Mouse (Mus musculus) heart, embryonic 10.5 days (tissue): ENCODE measurements around the gene Tsfm. TPM values are rescaled to one million over a fixed set of nuclear protein-coding genes. Genes with fewer than 3 reads are reported as not detected.

Source experiments
- DNase-seq: peaks from one replicate; pipeline ENCODE4 v3.0.0-alpha.2; 2017; ENCODE audit warnings: low spot score
- H3K27ac ChIP-seq: fragments of 300-500 bp; sonication (generic); 2 replicates; pipeline ENCODE4 v1.5.1; 2016; ENCODE audit warnings: mild to moderate bottlenecking
- H3K27me3 ChIP-seq: fragments of 300-500 bp; sonication (generic); 2 replicates; pipeline ENCODE4 v1.6.1; 2016; ENCODE audit warnings: mild to moderate bottlenecking; ENCODE audit not compliant: poor library complexity, insufficient read depth, severe bottlenecking
- H3K36me3 ChIP-seq: fragments of 300-500 bp; sonication (generic); 2 replicates; pipeline ENCODE4 v1.6.1; 2016; ENCODE audit warnings: mild to moderate bottlenecking, moderate library complexity
- H3K4me1 ChIP-seq: fragments of 300-500 bp; sonication (generic); 2 replicates; pipeline ENCODE4 v1.6.1; 2016; ENCODE audit warnings: mild to moderate bottlenecking
- H3K4me3 ChIP-seq: fragments of 300-500 bp; sonication (generic); 2 replicates; pipeline ENCODE4 v1.5.1; 2016; ENCODE audit warnings: mild to moderate bottlenecking, moderate library complexity
- H3K9me3 ChIP-seq: fragments of 300-500 bp; sonication (generic); 2 replicates; pipeline ENCODE4 v1.6.1; 2016; ENCODE audit warnings: mild to moderate bottlenecking, moderate library complexity
- WGBS: fragments of 180-500 bp; shearing (Covaris S2); methylation state at CpG from one replicate; pipeline ENCODE4 v1.1.7; 2016; 5-methylcytosine and 5-hydroxymethylcytosine counted together
- polyA plus RNA-seq: library from polyadenylated mRNA; unstranded; fragments of >200 nt; fragmentation: Nextera tagmentation; extraction: Ambion mirVana; gene quantifications from 2 replicates; pipeline ENCODE4 v1.2.1, GENCODE M21; 2016

The Tsfm gene
- polyA plus RNA-seq, 1 experiment from 2014 or later, result 114 TPM

DNA sequence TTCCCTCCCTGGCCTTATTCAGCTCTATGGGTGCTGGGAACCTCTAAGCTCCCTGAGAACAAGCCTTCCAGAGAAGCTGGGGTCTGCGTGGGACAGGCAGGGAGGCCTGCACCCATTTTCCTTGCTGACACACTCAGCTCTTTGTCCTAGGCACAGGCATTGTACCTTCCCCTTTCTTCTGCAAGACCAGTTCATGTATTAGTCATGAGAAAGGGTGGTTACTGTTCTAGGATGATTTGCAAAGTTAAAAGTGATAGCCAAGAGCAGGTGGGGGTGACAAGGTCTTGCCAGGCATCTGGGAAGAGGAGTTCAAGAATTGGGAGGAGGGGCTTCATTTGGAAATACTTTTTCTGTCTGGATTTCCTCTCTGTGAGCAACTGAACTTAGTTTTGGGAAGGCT, 28.6 kb downstream of the Tsfm start:
- no peaks in the 10 kb centered on the region for H3K27me3 ChIP-seq
- no peak overlapping the region for H3K27ac ChIP-seq
- no peak for DNase-seq
- peaks cover 35% of the 10 kb centered on the region for H3K36me3 ChIP-seq
- no peak overlapping the region for H3K4me3 ChIP-seq
- 65% methylated on average over 1 of the region's 1 CpGs for WGBS
- no peaks in the 10 kb centered on the region; the same call in 1 of the 2 replicates for H3K4me1 ChIP-seq
- H3K9me3 ChIP-seq, result no peaks in the 10 kb centered on the region

DNA sequence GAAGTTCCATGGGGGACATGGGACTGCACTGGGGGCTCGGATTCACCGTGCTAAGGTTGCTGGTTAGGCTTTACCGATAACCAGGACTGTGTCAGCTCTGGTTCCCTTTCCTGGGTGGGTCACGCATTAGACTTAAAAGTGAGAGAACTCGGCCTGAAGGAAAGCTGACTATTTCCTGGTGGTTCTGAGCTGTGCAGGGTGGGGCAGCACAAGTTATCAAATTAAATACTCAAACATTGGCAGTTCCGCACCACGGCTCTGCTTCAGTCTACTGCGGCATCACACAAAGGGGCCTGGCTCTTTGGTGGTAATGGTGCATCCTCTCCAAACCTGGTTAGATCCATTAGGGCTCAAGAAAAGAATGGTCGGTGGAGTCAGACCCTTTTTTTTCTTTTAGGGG, 29.3 kb downstream of the Tsfm start:
- Histone ChIP-seq H3K9me3 (no peaks in the 10 kb centered on the region), H3K27ac (no peak overlapping the region), H3K27me3 (no peaks in the 10 kb centered on the region), H3K4me1 (no peaks in the 10 kb centered on the region; the same call in 1 of the 2 replicates), H3K4me3 (no peak overlapping the region), H3K36me3 (peaks cover 35% of the 10 kb centered on the region)
- DNase-seq, result no peak
- 86% methylated on average over 9 of the region's 9 CpGs for WGBS

- 92% methylated on average over 5 of the region's 5 CpGs for WGBS
- Histone ChIP-seq H3K27me3 (no peaks in the 10 kb centered on the region), H3K36me3 (peaks cover 43% of the 10 kb centered on the region), H3K27ac (no peak within 1 kb of the TSS), H3K4me3 (no peak within 1 kb of the TSS), H3K4me1 (no peaks in the 10 kb centered on the region; the same call in 1 of the 2 replicates), H3K9me3 (no peaks in the 10 kb centered on the region)
- DNase-seq, result no peak
Observed at GRCm38 (mm10) chr10:127000529-127000928, 30.1 kb downstream of the Tsfm start, which contains the start of gene Avil. Gene Avil (plus strand): TSS chr10:127000709.

GRCm38 (mm10) chr10:126997340-126998113, 33.1 kb downstream of the Tsfm start:
- no peak overlapping the region for H3K27ac ChIP-seq
- 75% methylated on average over 13 of the region's 13 CpGs for WGBS
- H3K36me3 ChIP-seq, result peaks cover 73% of the 10 kb centered on the region
- H3K27me3 ChIP-seq, result no peaks in the 10 kb centered on the region
- H3K4me1 ChIP-seq, result no peaks in the 10 kb centered on the region; the same call in 1 of the 2 replicates
- H3K9me3 ChIP-seq, result no peaks in the 10 kb centered on the region
- no peak for DNase-seq
- H3K4me3 ChIP-seq, result no peak overlapping the region

DNA sequence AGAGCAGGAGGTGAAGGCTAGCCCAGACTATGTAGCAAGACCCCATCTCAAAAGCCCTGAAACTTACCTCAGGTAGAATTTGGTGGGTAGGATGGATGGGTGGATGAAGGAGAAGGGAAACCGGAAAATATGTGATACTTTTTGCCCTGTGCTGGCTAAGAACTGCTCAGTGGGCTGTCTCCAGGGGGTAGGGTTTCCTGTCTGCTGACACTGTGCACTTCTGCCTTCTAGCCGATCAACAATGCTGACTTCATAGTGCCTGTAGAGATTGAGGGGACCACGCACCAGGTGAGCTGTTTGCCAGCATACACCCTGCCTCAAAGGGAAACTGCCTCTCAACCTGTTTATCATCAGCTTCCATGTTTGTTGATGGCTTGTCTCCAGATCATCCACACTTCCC, 37.0 kb downstream of the Tsfm start:
- Histone ChIP-seq H3K4me3 (no peak overlapping the region), H3K27ac (no peak overlapping the region), H3K9me3 (no peaks in the 10 kb centered on the region), H3K36me3 (peaks cover 68% of the 10 kb centered on the region), H3K4me1 (peaks cover 29% of the 10 kb centered on the region), H3K27me3 (no peaks in the 10 kb centered on the region)
- DNase-seq, result no peak
- WGBS, result 91% methylated on average over 3 of the region's 3 CpGs

DNA sequence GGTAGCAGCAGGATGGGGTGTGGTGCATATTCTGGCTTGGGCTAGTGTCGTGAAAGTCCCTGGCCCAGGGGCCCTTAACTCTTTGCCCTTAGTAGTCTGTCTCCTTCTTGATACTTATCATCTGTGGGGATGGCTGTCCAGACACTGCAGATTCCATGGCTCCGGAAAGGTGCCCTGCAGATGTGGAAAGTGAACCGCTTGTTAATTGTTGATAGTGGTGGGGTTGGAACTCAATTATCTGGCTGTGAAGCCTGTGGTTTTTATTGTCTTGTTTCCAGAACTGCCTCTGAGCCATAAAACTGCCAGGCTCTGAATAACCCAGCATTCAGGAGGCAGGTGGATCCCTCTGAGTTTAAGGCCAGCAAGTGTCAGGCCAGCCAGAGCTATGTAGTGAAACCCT, 39.0 kb downstream of the Tsfm start:
- Histone ChIP-seq H3K27me3 (no peaks in the 10 kb centered on the region), H3K36me3 (peaks cover 53% of the 10 kb centered on the region), H3K9me3 (no peaks in the 10 kb centered on the region), H3K4me3 (no peak overlapping the region), H3K4me1 (peaks cover 48% of the 10 kb centered on the region), H3K27ac (no peak overlapping the region)
- DNase-seq, result no peak
- 60% methylated on average over 3 of the region's 3 CpGs for WGBS

DNA sequence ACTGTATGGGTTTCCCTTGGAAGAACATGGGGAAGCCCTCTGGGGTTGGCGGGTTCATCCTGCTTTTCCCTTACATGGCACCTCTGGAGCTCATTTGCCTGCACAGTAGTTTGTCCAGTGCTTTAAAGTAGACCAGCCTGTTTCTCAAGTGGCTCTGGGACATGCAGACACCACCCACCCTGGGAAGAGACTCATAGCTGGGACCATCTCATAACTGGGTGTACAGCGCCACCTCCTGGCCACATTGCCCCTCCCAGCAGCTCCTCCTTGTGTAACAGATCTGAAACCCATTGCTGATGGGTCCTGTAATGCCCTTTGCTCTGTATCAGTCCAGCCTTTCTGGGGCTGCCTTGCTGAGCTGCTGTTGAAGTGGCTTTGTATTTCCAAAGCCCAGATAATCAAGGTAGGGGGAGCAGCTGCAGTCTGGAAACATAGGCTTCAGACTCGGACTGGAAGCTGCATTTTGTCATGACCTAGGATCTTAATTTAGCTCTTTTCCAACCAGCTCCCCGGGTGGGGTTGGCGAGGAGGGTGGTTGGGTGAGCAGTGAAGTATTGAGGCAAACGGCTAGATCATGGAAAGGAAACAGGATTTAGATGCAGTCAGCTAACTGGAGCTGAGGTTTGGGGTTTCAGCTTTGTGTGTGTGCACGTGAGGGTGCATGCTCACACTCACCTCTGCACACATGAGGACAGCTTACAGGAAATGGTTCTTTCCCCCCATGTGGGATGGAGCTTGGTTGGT, 40.2 kb downstream of the Tsfm start:
- 54% methylated on average over 7 of the region's 7 CpGs for WGBS
- no peaks in the 10 kb centered on the region for H3K27me3 ChIP-seq
- peak; percentile 94 for DNase-seq
- no peak overlapping the region; the same call in 1 of the 2 replicates for H3K27ac ChIP-seq
- H3K4me3 ChIP-seq, result no peak overlapping the region; the same call in 1 of the 2 replicates
- H3K9me3 ChIP-seq, result no peaks in the 10 kb centered on the region
- peaks cover 45% of the 10 kb centered on the region for H3K36me3 ChIP-seq
- peaks cover 60% of the 10 kb centered on the region for H3K4me1 ChIP-seq

- Histone ChIP-seq H3K4me3 (peak overlapping the region; percentile 28), H3K27me3 (no peaks in the 10 kb centered on the region), H3K4me1 (peaks cover 78% of the 10 kb centered on the region), H3K9me3 (no peaks in the 10 kb centered on the region), H3K27ac (peak overlapping the region; percentile 78), H3K36me3 (peaks cover 30% of the 10 kb centered on the region)
- DNase-seq, result no peak
- WGBS, result 34% methylated on average over 5 of the region's 5 CpGs
Observed at GRCm38 (mm10) chr10:126988513-126989165, 42.0 kb downstream of the Tsfm start.

- DNase-seq, result no peak
- H3K36me3 ChIP-seq, result peaks cover 18% of the 10 kb centered on the region
Observed at GRCm38 (mm10) chr10:126987183-126988118, 43.2 kb downstream of the Tsfm start.

DNA sequence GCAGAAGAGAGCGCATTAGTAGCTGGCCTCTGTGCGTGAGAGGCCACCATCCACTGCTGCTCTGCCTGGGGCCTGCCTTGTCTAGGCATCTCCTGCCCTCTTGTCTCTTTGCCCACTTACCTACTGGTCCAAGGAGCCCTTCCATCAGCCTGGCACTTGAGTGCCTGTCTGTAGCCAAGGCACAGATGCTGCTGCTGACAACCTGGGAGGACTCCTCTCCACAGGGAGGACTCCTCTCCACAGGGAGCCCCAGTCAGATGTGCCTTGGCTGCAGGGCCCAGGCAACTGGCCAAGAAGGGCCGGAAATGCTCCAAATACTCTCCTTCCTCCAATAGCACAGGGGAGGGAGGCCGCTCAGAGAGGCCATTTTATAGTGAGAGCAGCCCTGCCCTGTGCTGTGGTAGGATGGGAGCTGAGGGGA, 44.1 kb downstream of the Tsfm start:
- Histone ChIP-seq H3K9me3 (no peaks in the 10 kb centered on the region), H3K4me3 (peak overlapping the region; percentile 33), H3K27me3 (no peaks in the 10 kb centered on the region), H3K36me3 (peaks cover 9% of the 10 kb centered on the region), H3K4me1 (peaks cover 96% of the 10 kb centered on the region), H3K27ac (peak overlapping the region; percentile 78)
- WGBS, result 61% methylated on average over 4 of the region's 4 CpGs
- no peak for DNase-seq

More at GRCm38 (mm10) chr10:126987183-126988118, 43.2 kb downstream of the Tsfm start:
- Histone ChIP-seq H3K27me3 (no peaks in the 10 kb centered on the region), H3K27ac (peak overlapping the region; percentile 78), H3K4me1 (peaks cover 90% of the 10 kb centered on the region), H3K9me3 (no peaks in the 10 kb centered on the region), H3K4me3 (peak overlapping the region; percentile 28)
- 47% methylated on average over 8 of the region's 8 CpGs for WGBS

DNA sequence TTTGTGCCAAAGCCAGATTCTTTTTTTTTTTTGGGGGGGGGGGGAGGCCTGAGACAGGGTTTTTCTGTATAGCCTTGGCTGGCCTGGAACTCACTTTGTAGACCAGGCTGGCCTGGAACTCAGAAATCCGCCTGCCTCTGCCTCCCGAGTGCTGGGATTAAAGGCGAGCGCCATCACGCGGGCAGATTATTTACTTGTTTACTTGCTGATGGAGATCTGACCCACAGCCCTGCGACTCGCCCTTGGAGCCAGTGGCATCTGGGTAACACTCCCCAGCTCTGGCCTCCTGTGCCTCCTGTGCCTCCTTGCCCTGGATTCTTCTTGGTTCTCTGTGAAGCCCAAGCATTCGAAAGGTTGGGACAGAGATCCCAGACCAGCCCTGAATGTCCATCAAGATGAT, 45.1 kb downstream of the Tsfm start:
- no peak for DNase-seq
- Histone ChIP-seq H3K4me3 (no peak overlapping the region), H3K27ac (no peak overlapping the region), H3K4me1 (peaks cover 96% of the 10 kb centered on the region), H3K9me3 (no peaks in the 10 kb centered on the region), H3K36me3 (peaks cover 3% of the 10 kb centered on the region; the same call in 1 of the 2 replicates), H3K27me3 (no peaks in the 10 kb centered on the region)
- 88% methylated on average over 9 of the region's 9 CpGs for WGBS

GRCm38 (mm10) chr10:126985127-126985526, 45.5 kb downstream of the Tsfm start:
- no peak overlapping the region; the same call in 1 of the 2 replicates for H3K4me3 ChIP-seq
- H3K9me3 ChIP-seq, result no peaks in the 10 kb centered on the region
- DNase-seq, result no peak
- peaks cover 95% of the 10 kb centered on the region for H3K4me1 ChIP-seq
- H3K36me3 ChIP-seq, result peaks cover 3% of the 10 kb centered on the region; the same call in 1 of the 2 replicates
- no peaks in the 10 kb centered on the region for H3K27me3 ChIP-seq
- peak overlapping the region; percentile 78 for H3K27ac ChIP-seq
- 83% methylated on average over 4 of the region's 4 CpGs for WGBS
